Mouse (Mus musculus) kidney, adult 2 months (tissue): ENCODE data around the gene Gpr19.

Experiments
- CTCF ChIP-seq: fragments of 200-500 bp; conservative IDR thresholded peaks from 2 replicates; pipeline ENCODE4 v1.5.1; 2011; ENCODE audit warnings: low read depth, mild to moderate bottlenecking, control low read depth, low read length, moderate library complexity, mixed read lengths; ENCODE audit not compliant: insufficient read depth, insufficient read length
- POLR2A ChIP-seq: fragments of 200-500 bp; IDR thresholded peaks from one replicate; pipeline ENCODE4 v1.6.1; 2011; ENCODE audit warnings: low read depth, low read length, control low read depth

- TF ChIP-seq POLR2A (no peak), CTCF (no peak)
These were observed 18.8 kb downstream of the Gpr19 start for GRCm38 (mm10) chr6:134879556-134879955.
